Mouse (Mus musculus) kidney, postnatal 36 days (tissue): ENCODE results near the gene Dtnbp1.

Experiments
- DNase-seq, 2 experiments: peaks; one replicate each; pipeline ENCODE4 v3.0.0; 2021 to 2022; ENCODE audit warnings: mixed read lengths in 2 of 2

Gene Dtnbp1

GRCm38 (mm10) chr13:44896211-44896610 is 105.7 kb downstream of the Dtnbp1 start:
- no peak for DNase-seq

DNA sequence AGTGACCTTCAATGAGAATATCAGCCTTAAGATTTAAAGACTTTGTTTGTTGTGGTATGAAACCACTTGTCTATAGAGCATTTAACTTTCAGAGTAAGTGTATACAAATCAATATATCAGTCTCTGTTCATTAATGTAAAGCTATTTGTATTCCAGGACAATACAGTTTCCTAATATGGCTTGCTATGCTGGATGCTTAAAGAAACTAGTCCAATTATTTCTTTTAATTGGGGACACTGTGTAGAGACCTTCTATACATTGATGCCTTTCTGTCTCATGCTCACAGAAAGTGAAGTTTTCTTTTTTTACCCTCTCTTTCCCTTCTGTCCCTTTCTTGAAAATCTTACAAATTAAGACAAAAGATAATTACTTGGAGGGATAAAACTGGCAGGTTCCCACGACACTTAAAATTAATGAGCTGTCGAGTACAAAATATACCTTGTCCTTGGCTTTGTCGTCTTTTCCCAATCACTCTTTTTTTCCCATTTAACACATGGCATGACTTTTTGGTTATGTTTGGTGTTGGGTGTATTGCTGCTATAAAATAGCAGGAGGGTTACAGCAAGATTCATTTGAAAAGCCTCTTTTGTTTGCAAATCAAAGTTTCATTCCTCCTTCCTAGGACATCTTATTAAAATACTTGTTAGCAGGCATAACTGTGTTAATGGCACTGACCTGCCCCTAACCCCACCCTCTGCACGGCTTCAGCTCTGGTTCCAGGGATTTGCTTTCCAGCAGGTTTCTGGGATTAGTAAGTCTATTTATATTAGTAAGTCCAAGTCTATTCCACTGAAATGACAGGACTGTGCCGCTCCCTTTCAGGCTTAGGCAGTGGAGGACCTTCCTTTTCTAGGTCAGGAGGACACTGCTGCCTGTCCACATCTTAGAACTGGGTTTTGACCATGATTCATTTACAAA is 109.9 kb downstream of the Dtnbp1 start:
- no peak for DNase-seq

- no peak for DNase-seq
Observed at GRCm38 (mm10) chr13:44890612-44891011, 111.3 kb downstream of the Dtnbp1 start.

DNA sequence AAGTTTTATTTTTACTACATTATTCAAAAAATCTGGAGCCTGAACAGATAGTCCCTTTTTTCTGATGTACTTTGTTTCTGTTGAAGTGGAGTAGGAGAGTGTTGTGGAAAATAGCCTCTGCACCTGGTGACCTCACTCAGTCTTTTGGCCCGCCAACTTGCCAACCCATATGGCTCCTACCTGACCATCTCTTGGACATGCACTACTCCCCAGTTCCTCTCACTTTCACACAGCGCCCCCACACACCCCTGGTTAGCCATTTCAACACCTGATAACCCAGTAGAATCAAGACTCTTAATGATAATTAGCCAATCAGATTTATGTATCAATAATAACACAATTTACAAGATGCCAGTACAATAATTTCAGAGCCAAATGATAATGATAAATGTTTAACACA is 115.7 kb downstream of the Dtnbp1 start:
- no peak for DNase-seq

DNA sequence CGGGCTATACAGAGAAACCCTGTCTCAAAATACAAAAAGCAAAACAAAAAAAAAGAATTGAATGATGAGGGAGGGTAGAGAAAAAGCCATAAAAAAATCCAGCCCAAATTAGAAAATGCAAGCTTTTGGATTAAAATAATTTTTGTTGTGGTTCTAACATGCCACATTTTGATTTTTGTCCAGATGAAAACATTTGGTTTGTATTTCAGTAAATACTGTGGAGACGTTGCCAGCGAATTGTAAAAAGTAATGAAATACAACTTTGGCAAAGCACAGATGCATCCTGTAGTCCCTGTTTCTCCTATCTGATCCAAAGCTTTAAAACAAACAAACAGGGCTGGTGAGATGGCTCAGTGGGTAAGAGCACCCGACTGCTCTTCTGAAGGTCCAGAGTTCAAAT is 120.9 kb downstream of the Dtnbp1 start:
- DNase-seq = no peak

DNA sequence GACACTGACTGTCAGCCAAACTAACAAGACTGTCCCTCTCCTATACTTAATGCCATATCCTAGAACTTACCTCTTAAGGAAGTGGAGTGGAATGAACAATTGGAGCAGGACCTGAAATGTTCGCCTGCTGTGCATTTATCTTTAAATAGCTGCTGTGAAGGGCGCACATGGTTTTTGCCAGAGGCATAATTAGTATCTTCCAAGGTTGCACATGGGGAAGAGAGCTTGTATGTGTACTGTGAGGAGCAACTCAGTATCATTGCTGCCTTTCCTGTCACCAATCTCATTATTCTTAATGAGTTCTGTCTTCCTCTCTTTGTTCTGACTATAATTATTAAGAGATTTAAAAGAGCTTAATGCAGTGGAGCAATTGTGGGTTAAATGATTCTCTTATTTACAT is 125.1 kb downstream of the Dtnbp1 start:
- DNase-seq = no peak
